Mouse (Mus musculus) midbrain, embryonic 14.5 days (tissue): ENCODE results near the gene Fbxw8. TPM values are rescaled to one million over a fixed set of nuclear protein-coding genes. Genes with fewer than 3 reads are reported as not detected.

Experiments used
- ATAC-seq: fragments of 200-750 bp; cut with Nextera tagmentation; 2 replicates; pipeline ENCODE4 v1.8.0; 2017; ENCODE audit warnings: moderate number of reproducible peaks, moderate library complexity; ENCODE audit not compliant: low FRiP score, low TSS enrichment
- DNase-seq: peaks from one replicate; pipeline ENCODE4 v3.0.0-alpha.2; 2015
- H3K27ac ChIP-seq: fragments of 300-500 bp; sonication (generic); replicated peaks from 2 replicates; pipeline ENCODE4 v1.5.1; 2014; ENCODE audit warnings: mild to moderate bottlenecking, low read depth, low read length, moderate library complexity
- H3K27me3 ChIP-seq: fragments of 300-500 bp; sonication (generic); 2 replicates; pipeline ENCODE4 v1.6.1; 2014; ENCODE audit warnings: low read length, control low read depth, mixed read lengths; ENCODE audit not compliant: control insufficient read depth, insufficient read depth
- H3K36me3 ChIP-seq: fragments of 300-500 bp; sonication (generic); 2 replicates; pipeline ENCODE4 v1.6.1; 2014; ENCODE audit warnings: low read length, control low read depth; ENCODE audit not compliant: control insufficient read depth, insufficient read depth
- H3K4me1 ChIP-seq: fragments of 300-500 bp; sonication (generic); 2 replicates; pipeline ENCODE4 v1.6.1; 2014; ENCODE audit warnings: mild to moderate bottlenecking, antibody characterized with exemption, low read length, control low read depth; ENCODE audit not compliant: control insufficient read depth, insufficient read depth
- H3K4me2 ChIP-seq: fragments of 300-500 bp; sonication (generic); 2 replicates; pipeline ENCODE4 v1.6.1; 2014; ENCODE audit warnings: mild to moderate bottlenecking, low read length, moderate library complexity
- H3K4me3 ChIP-seq: fragments of 300-500 bp; sonication (generic); replicated peaks from 2 replicates; pipeline ENCODE4 v1.5.1; 2014; ENCODE audit warnings: low read depth, low read length
- H3K9ac ChIP-seq: fragments of 300-500 bp; sonication (generic); replicated peaks from 2 replicates; pipeline ENCODE4 v1.6.1; 2014; ENCODE audit warnings: mild to moderate bottlenecking, low read length, moderate library complexity
- H3K9me3 ChIP-seq: fragments of 300-500 bp; sonication (generic); 2 replicates; pipeline ENCODE4 v1.6.1; 2016; ENCODE audit warnings: low read length, control low read depth, mixed read lengths; ENCODE audit not compliant: control insufficient read depth
- WGBS: fragments of 180-500 bp; shearing (Covaris S2); extraction: QIAGEN DNeasy Blood & Tissue Kit; methylation state at CpG from one replicate; pipeline ENCODE4 v1.1.7; 2014; 5-methylcytosine and 5-hydroxymethylcytosine counted together
- polyA plus RNA-seq: library from polyadenylated mRNA; unstranded; fragments of >200 nt; fragmentation: Nextera tagmentation; extraction: Ambion mirVana; gene quantifications from 2 replicates; pipeline ENCODE4 v1.2.1, GENCODE M21; 2014

The Fbxw8 gene
- polyA plus RNA-seq, 1 experiment from 2014 or later = 21.4 TPM

DNA sequence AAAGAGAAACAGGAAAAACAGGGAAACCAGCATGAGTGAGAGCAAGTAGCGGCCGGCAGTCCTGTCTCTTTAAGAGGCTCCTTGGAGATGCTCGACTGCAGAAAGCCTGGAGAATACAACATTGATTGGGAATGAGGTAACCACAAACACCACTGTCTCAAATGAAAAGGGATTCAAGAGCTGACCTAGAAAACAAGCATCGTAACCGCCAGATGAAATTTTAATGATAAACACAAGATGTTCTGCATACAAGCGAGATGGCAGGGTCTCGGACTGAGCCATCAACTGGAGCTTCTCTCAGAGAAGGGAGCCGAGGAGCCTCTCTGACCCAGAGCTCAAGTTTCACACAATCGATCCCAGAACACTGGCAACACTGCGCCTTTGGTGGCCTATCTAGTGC, 32.2 kb downstream of the Fbxw8 start:
- H3K9ac ChIP-seq = no peak overlapping the region
- peaks cover 7% of the 10 kb centered on the region; the same call in 1 of the 2 replicates for H3K4me1 ChIP-seq
- no peak overlapping the region for H3K4me3 ChIP-seq
- no peak overlapping the region for H3K4me2 ChIP-seq
- ATAC-seq (no peak), DNase-seq (no peak)
- WGBS = 50% methylated on average over 10 of the region's 10 CpGs
- no peaks in the 10 kb centered on the region for H3K9me3 ChIP-seq
- no peaks in the 10 kb centered on the region for H3K27me3 ChIP-seq
- H3K27ac ChIP-seq = peak overlapping the region; percentile 50; the same call in 1 of the 2 replicates
- H3K36me3 ChIP-seq = peaks cover 34% of the 10 kb centered on the region

DNA sequence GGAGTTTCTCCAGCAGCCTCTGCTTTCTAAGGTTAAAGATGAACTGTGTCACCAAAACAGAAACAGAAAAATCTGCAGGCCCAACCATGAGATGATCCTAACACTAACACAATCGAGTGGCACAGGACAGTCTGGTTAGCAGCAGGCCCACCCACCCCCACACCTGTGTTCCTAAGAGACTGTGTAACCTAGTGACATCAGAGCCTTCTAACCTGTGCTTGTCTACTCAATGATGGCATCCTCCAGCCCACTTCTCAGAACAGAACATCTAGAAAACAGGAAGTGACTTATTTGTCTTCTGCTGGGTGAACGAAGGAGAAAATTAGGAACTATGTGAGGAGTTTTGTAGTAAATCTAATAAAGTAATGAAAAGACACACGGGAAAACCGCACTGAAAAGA, 33.3 kb downstream of the Fbxw8 start:
- Histone ChIP-seq H3K36me3 (peaks cover 22% of the 10 kb centered on the region), H3K27ac (no peak overlapping the region), H3K9me3 (no peaks in the 10 kb centered on the region), H3K4me3 (no peak overlapping the region), H3K27me3 (no peaks in the 10 kb centered on the region), H3K4me1 (peaks cover 7% of the 10 kb centered on the region; the same call in 1 of the 2 replicates), H3K4me2 (no peak overlapping the region), H3K9ac (no peak overlapping the region)
- DNase-seq (no peak), ATAC-seq (no peak)
- 96% methylated on average over 4 of the region's 4 CpGs for WGBS

DNA sequence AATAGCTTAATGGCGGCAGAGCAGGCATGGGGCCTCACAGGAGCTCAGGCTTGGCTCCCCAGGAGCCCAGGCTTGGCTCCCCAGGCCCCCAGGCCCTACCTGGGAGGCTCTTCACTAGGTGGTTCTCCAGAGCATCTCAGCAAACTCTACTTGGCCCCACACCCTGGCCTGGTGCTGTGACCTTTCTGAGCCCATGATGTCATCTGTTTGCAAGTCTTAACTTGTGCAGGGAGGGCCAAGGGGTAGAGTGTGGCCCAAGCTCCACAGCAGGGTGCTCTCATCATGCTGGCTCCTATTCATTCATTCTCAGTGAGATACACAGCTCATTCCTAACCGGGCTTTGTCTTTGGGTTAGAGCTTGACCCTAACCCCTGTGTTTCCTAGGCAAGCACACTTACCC, 34.6 kb downstream of the Fbxw8 start:
- DNase-seq (no peak), ATAC-seq (no peak)
- Histone ChIP-seq H3K4me1 (peaks cover 7% of the 10 kb centered on the region; the same call in 1 of the 2 replicates), H3K9me3 (no peaks in the 10 kb centered on the region), H3K27ac (no peak overlapping the region), H3K4me3 (no peak overlapping the region), H3K9ac (no peak overlapping the region), H3K27me3 (no peaks in the 10 kb centered on the region), H3K36me3 (peaks cover 13% of the 10 kb centered on the region; the same call in 1 of the 2 replicates), H3K4me2 (no peak overlapping the region)
- WGBS = 34% methylated on average over 2 of the region's 2 CpGs

DNA sequence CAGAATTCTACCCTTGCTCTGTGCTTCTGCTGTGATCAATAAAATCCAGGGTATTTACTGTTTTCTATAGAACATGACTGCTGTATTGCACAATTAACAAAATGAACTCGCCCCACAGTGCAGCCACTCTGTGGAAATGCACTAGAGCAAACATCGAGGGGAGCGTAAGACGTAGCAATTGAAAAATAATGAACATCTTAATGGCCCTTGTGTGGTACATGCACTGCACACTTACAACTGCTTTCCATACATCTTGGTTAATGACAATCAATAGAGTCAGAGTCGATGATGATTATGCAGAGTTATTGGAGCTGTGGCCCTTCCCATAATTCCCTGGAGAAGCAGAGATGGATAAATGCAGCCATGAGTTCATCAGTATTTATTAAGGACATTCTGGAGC, 36.3 kb downstream of the Fbxw8 start:
- 76% methylated on average over 5 of the region's 5 CpGs for WGBS
- Histone ChIP-seq H3K4me3 (no peak overlapping the region), H3K4me2 (no peak overlapping the region), H3K9ac (peak overlapping the region; percentile 31; the same call in 1 of the 2 replicates), H3K9me3 (no peaks in the 10 kb centered on the region), H3K27ac (peak overlapping the region; percentile 64), H3K27me3 (no peaks in the 10 kb centered on the region), H3K36me3 (0 out of 2 replicates have a peak, but pooled peaks cover 2% of the 10 kb centered on the region), H3K4me1 (peaks cover 7% of the 10 kb centered on the region; the same call in 1 of the 2 replicates)
- no peak for DNase-seq
- ATAC-seq = no peak

DNA sequence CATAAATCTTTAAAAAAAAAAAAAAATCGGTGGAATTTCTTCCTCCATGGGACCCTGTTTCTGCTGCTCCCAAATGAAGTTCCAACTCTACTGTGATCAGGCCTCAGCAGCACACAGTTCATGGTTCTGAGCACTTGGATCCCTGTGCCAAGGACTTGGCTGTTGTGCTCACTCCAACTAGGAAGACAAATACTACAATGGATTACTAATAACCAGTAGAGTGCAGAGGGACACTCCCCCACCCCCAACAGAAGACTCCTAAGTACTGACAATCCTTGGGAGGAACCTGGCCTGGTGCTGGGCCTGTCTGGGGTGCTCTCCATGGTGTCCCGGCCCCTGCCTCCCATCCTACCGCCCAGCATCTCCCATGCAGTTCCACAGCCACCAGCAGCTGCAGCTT, 36.9 kb downstream of the Fbxw8 start:
- H3K27me3 ChIP-seq = no peaks in the 10 kb centered on the region
- no peak for ATAC-seq
- H3K4me2 ChIP-seq = no peak overlapping the region
- H3K4me3 ChIP-seq = no peak overlapping the region
- 0 out of 2 replicates have a peak, but pooled peaks cover 2% of the 10 kb centered on the region for H3K36me3 ChIP-seq
- peak overlapping the region; percentile 64; the same call in 1 of the 2 replicates for H3K27ac ChIP-seq
- H3K4me1 ChIP-seq = peaks cover 7% of the 10 kb centered on the region; the same call in 1 of the 2 replicates
- DNase-seq = no peak
- H3K9me3 ChIP-seq = no peaks in the 10 kb centered on the region
- WGBS = 84% methylated on average over 3 of the region's 3 CpGs
- H3K9ac ChIP-seq = peak overlapping the region; percentile 31; the same call in 1 of the 2 replicates

DNA sequence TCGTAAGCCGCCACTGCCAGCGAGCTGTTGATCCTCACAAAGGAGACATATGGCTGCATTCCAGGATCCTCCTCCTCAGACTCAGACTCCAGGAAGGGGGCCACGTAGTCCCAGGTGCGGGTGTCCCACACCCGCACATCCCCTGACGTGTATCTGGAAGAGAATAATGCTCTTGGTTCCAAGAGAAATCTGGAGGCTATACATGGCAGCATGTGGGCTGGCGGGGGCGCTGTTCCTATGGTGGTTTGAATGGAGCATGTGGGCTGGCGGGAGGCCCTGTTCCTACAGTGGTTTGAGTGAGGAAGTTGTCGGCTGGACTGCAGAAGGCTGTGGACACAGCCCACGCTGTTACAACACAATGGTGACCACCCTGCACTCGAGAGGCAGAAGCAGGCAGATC, 41.6 kb downstream of the Fbxw8 start:
- no peak for ATAC-seq
- no peaks in the 10 kb centered on the region for H3K27me3 ChIP-seq
- H3K27ac ChIP-seq = no peak overlapping the region
- H3K9me3 ChIP-seq = no peaks in the 10 kb centered on the region
- WGBS = 80% methylated on average over 13 of the region's 13 CpGs
- peaks cover 21% of the 10 kb centered on the region for H3K36me3 ChIP-seq
- no peak overlapping the region for H3K9ac ChIP-seq
- no peak overlapping the region for H3K4me2 ChIP-seq
- H3K4me1 ChIP-seq = peaks cover 8% of the 10 kb centered on the region
- no peak overlapping the region for H3K4me3 ChIP-seq
- DNase-seq = peak; percentile 38

DNA sequence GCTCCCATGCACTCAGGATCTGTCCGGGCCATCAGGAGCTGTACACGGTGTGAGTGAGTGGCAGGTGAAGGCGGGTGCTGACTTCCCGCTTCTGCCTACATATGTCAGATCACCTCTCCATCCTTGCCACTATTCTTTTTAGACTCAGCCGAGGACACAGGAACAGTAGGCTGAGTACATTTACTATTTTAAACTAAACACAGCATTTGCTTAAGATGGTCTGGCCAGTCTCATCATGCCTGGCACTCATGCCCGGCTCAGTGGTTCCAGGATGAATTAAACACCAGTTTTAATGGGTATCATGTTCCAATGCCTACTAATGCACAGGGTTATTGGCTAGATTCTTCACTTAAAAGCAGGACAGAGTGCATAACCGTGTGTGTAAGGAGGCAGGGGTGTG, 42.2 kb downstream of the Fbxw8 start:
- Histone ChIP-seq H3K9me3 (no peaks in the 10 kb centered on the region), H3K4me2 (no peak overlapping the region), H3K9ac (no peak overlapping the region), H3K27ac (no peak overlapping the region), H3K4me3 (no peak overlapping the region), H3K36me3 (peaks cover 20% of the 10 kb centered on the region), H3K4me1 (peaks cover 11% of the 10 kb centered on the region), H3K27me3 (no peaks in the 10 kb centered on the region)
- ATAC-seq = no peak
- DNase-seq = no peak
- 95% methylated on average over 7 of the region's 7 CpGs for WGBS

DNA sequence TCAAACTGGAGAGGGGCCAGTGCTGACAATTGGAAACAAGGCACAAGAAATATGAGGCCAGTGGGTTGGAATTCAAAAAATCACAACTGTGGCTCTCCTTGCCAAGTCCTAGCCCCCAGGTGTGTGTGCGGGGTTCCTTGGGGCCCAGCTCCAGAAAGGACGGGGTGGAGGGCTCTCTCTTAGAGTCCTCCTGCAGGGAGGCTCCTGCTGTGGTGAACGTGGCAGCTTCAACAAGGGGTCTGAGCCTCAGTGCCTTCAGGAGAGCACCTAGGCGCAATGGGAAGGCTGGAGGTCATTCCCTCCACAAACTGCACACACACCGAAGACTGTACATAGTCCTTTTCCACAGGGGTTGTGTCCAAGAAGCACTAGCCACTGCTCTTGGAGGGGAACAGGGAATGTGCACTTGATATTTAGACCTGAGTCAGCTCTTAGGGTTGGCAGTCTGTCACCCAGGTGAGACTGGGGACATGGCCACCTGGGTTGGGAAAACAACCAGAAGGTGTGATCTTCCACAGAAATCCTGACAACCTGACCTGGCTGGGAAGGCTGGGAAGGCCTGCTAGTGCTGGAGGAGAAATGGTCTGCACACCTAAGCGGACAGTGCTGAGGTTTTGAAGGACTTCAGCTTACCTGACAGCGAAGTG, 46.3 kb downstream of the Fbxw8 start:
- Histone ChIP-seq H3K36me3 (peaks cover 33% of the 10 kb centered on the region), H3K27ac (peak overlapping the region; percentile 67), H3K4me2 (no peak overlapping the region), H3K9me3 (no peaks in the 10 kb centered on the region), H3K4me3 (no peak overlapping the region), H3K9ac (no peak overlapping the region), H3K27me3 (no peaks in the 10 kb centered on the region), H3K4me1 (peaks cover 16% of the 10 kb centered on the region)
- no peak for DNase-seq
- ATAC-seq = no peak
- 87% methylated on average over 7 of the region's 7 CpGs for WGBS
